Mouse (Mus musculus) midbrain, embryonic 11.5 days (tissue): ENCODE measurements around the gene Sema5b. TPM values are rescaled to one million over a fixed set of nuclear protein-coding genes. Genes with fewer than 3 reads are reported as not detected.
A peak's percentile ranks its signal among the peaks of the same experiment; 100 is the strongest.

ENCODE experiments used
- ATAC-seq: fragments of 200-750 bp; cut with Nextera tagmentation; 2 replicates; pipeline ENCODE4 v1.8.0; 2017; ENCODE audit warnings: moderate TSS enrichment, moderate library complexity; ENCODE audit not compliant: low FRiP score
- DNase-seq: peaks from one replicate; pipeline ENCODE4 v3.0.0; 2015; ENCODE audit warnings: low spot score; ENCODE audit errors: missing footprints
- H3K27ac ChIP-seq: fragments of 300-500 bp; sonication (generic); 2 replicates; pipeline ENCODE4 v1.5.1; 2014; ENCODE audit warnings: low read depth, low read length
- H3K27me3 ChIP-seq: fragments of 300-500 bp; sonication (generic); 2 replicates; pipeline ENCODE4 v1.6.1; 2014; ENCODE audit warnings: mild to moderate bottlenecking, low read length, moderate library complexity, mixed read lengths; ENCODE audit not compliant: control insufficient read depth, insufficient read depth
- H3K36me3 ChIP-seq: fragments of 300-500 bp; sonication (generic); 2 replicates; pipeline ENCODE4 v1.6.1; 2014; ENCODE audit warnings: mild to moderate bottlenecking, low read length, moderate library complexity, mixed read lengths; ENCODE audit not compliant: control insufficient read depth, insufficient read depth
- H3K4me1 ChIP-seq: fragments of 300-500 bp; sonication (generic); 2 replicates; pipeline ENCODE4 v1.6.1; 2014; ENCODE audit warnings: low read length; ENCODE audit not compliant: control insufficient read depth, insufficient read depth
- H3K4me2 ChIP-seq: fragments of 300-500 bp; sonication (generic); 2 replicates; pipeline ENCODE4 v1.6.1; 2014; ENCODE audit warnings: mild to moderate bottlenecking, moderate library complexity
- H3K4me3 ChIP-seq: fragments of 300-500 bp; sonication (generic); 2 replicates; pipeline ENCODE4 v1.5.1; 2014; ENCODE audit warnings: low read depth, low read length
- H3K9ac ChIP-seq: fragments of 300-500 bp; sonication (generic); 2 replicates; pipeline ENCODE4 v1.6.1; 2014; ENCODE audit warnings: low read length
- H3K9me3 ChIP-seq: fragments of 300-500 bp; sonication (generic); 2 replicates; pipeline ENCODE4 v1.6.1; 2016; ENCODE audit warnings: low read length; ENCODE audit not compliant: control insufficient read depth
- WGBS: fragments of 180-500 bp; shearing (Covaris S2); extraction: QIAGEN DNeasy Blood & Tissue Kit; methylation state at CpG from one replicate; pipeline ENCODE4 v1.1.7; 2014; 5-methylcytosine and 5-hydroxymethylcytosine counted together
- polyA plus RNA-seq: library from polyadenylated mRNA; unstranded; fragments of >200 nt; fragmentation: Nextera tagmentation; extraction: Ambion mirVana; gene quantifications from 2 replicates; pipeline ENCODE4 v1.2.1, GENCODE M21; 2014

Sema5b gene
- polyA plus RNA-seq, 1 experiment from 2014 or later, result 31.1 TPM

DNA sequence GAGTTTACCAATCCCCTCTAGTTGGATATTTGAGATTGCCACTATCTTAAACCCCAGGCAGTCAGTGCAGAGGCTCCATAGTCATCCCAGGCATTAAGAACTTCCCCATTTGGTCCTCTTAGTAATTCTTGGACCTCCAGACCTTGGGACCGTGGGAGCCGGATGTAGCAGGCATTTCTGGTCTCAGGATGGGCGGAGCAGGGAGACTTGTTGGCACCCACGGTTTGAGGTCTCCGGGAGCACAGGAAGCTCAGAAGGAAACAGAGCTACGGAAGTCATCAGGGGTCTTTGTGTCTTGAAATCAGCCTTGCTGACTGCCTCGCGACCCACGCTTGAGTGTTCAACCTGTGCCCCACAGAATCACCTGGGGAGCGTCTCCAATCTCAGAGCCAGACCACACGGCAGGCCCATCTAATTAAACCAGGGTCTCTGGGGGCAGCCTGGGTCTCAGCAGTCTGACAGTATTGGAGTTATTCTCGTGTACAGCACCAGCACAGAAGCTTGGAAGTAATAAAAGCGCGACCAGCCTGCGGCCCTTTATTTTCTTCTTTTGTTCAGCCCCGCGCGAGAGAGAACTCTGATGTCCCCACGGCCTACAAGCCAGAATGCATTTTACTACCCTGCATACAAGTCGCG is 24.9 kb upstream of the Sema5b start:
- Histone ChIP-seq H3K4me3 (no peak overlapping the region), H3K27ac (no peak overlapping the region), H3K4me2 (no peak overlapping the region), H3K9ac (no peak overlapping the region), H3K27me3 (no peaks in the 10 kb centered on the region), H3K9me3 (no peaks in the 10 kb centered on the region), H3K4me1 (no peaks in the 10 kb centered on the region; the same call in 1 of the 2 replicates), H3K36me3 (no peaks in the 10 kb centered on the region)
- DNase-seq (no peak), ATAC-seq (no peak)
- whole genome bisulfite sequencing, result 70% methylated on average over 21 of the region's 21 CpGs

DNA sequence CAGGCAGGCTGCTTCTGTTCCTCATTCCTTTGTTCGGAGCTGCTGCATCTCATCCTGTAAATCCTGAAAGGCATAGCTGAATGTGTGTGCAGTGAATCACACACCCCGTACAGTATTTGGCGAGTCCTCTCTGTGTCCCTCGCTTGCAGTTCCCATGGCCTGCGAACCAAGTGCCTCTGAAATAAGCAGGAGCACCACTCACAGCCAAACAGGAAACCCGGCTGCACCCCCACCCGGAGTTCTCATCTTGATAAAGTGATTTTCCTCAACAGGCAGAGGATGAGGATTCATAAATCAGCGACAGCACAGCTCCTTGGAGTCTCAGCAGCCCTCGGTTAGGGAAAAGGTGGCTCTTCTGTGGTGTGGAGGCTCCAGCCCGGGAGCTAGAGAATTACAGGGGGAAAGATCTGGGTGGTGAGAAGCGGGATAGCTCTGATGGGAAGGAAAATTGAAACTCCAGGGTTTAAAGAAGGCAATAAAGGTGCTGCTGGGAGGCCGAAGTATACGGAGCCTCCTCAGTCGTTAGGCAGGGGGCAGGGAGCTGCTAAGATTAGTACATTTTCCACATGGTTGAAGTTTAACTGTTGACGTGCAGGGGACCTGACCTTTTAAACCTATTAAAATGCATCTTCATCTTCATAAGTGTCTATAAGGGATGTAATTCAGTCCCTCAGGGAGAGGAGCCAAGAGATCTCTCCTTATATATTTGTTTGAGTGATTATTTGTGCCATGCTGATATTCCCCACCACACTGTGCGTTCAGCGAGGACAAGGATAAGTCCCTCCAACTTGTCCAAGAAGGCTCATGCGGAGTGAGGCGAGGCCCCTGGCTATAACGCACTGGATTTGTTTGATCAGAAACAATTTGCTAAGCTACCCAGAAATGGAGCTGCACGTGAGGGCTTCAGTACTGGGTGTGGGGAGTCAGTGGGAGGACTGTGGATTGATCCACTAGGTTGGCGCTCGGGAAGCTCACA is 22.7 kb upstream of the Sema5b start:
- 63% methylated on average over 23 of the region's 23 CpGs for WGBS
- Histone ChIP-seq H3K27ac (no peak overlapping the region), H3K9me3 (no peaks in the 10 kb centered on the region), H3K27me3 (no peaks in the 10 kb centered on the region), H3K4me2 (no peak overlapping the region), H3K36me3 (no peaks in the 10 kb centered on the region), H3K4me3 (no peak overlapping the region), H3K9ac (no peak overlapping the region), H3K4me1 (no peaks in the 10 kb centered on the region; the same call in 1 of the 2 replicates)
- no peak for ATAC-seq
- peak; percentile 83 for DNase-seq

DNA sequence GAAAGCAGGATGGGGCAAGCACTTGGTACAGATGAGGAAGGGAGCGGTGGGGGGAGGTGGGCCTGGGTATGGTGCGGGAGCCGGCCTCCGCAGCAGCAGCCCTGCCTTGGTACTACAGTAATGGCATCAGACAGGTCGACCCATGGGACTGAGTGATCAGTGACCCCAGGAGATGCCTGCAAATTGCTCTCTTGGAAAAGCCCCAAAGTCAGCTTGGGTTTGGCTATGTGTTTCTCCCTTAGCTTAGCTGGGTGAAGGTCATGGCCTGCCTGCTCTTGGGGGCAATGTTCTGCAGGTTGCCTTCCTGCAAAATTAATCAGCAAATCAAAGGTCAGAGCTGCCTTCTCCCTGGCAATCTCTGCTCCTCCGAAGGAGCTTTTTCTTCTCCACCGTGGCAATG is 21.7 kb upstream of the Sema5b start:
- H3K36me3 ChIP-seq, result no peaks in the 10 kb centered on the region
- no peaks in the 10 kb centered on the region for H3K27me3 ChIP-seq
- H3K4me3 ChIP-seq, result no peak overlapping the region
- H3K9ac ChIP-seq, result no peak overlapping the region
- DNase-seq (no peak), ATAC-seq (no peak)
- no peaks in the 10 kb centered on the region for H3K9me3 ChIP-seq
- H3K27ac ChIP-seq, result no peak overlapping the region
- 73% methylated on average over 7 of the region's 7 CpGs for WGBS
- H3K4me2 ChIP-seq, result no peak overlapping the region
- no peaks in the 10 kb centered on the region; the same call in 1 of the 2 replicates for H3K4me1 ChIP-seq

DNA sequence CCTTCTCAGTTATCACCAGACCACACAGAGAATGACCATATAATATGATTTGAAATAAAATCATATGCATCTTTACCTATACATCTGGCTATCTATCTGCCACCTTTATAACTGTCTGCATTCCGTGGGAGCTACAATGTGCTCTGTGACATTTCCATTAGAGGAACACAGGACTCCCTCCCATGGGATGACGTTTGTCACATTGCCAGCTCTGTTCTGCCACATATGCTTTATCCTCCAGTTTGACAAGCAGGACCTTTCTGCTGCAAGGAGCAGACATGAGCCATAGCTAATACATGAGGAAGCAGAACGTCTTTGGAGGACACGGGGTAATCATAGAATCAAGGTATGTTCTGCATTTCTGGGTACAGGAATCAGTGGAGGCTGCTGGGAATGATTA is 16.7 kb upstream of the Sema5b start:
- H3K36me3 ChIP-seq, result no peaks in the 10 kb centered on the region
- no peak overlapping the region for H3K4me2 ChIP-seq
- no peaks in the 10 kb centered on the region for H3K4me1 ChIP-seq
- 80% methylated on average over 4 of the region's 4 CpGs for WGBS
- DNase-seq (no peak), ATAC-seq (no peak)
- no peaks in the 10 kb centered on the region for H3K27me3 ChIP-seq
- no peak overlapping the region for H3K27ac ChIP-seq
- H3K9ac ChIP-seq, result no peak overlapping the region
- no peaks in the 10 kb centered on the region for H3K9me3 ChIP-seq
- H3K4me3 ChIP-seq, result no peak overlapping the region

DNA sequence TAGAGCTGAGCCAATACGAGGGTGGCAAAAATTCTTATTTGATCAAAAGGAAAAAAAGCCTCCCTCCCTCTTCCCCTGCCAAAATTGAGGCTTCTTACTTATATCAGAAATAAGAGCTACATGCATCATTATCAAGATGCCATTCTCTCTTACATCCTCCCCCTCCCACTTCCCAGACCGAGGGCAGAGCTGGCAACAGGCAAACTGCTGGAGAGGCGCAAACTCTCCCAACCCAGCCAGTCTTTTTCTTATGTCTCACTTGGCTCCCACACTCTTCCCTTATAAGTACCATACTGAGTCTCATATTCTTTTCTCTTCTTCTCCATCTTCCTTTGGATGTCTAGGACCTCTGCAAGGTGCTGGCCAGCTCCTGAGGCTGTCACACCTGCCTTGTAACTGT is 6.3 kb upstream of the Sema5b start:
- WGBS, result 69% methylated on average over 3 of the region's 3 CpGs
- Histone ChIP-seq H3K27ac (no peak overlapping the region), H3K27me3 (peaks cover 4% of the 10 kb centered on the region; the same call in 1 of the 2 replicates), H3K36me3 (no peaks in the 10 kb centered on the region), H3K9ac (no peak overlapping the region), H3K4me2 (no peak overlapping the region), H3K9me3 (no peaks in the 10 kb centered on the region), H3K4me3 (no peak overlapping the region), H3K4me1 (no peaks in the 10 kb centered on the region)
- DNase-seq, result no peak
- no peak for ATAC-seq

DNA sequence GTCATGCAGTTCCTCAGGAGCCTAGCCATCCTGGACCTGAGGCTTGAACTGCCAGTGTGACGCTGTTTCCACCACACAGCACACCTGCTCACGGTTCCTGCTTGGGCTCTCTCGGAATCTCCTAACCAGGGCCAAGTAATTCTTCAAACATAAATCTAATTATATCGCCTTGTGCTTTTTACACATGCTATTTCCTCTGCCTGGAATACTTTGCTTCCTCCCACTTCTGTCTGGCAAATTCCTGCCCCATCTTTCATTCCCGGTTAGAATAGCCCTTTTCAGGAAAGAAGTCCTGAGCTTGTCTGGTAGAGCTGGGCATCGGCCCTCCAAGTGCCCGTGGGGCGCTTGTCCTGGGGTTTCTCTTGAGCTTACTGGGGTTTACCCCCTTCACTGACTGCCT is 3.3 kb upstream of the Sema5b start:
- H3K4me2 ChIP-seq, result no peak overlapping the region
- no peak overlapping the region for H3K9ac ChIP-seq
- H3K27ac ChIP-seq, result no peak overlapping the region
- no peaks in the 10 kb centered on the region for H3K36me3 ChIP-seq
- H3K9me3 ChIP-seq, result no peaks in the 10 kb centered on the region
- WGBS, result 80% methylated on average over 8 of the region's 8 CpGs
- H3K4me3 ChIP-seq, result no peak overlapping the region
- no peak for ATAC-seq
- peaks cover 8% of the 10 kb centered on the region for H3K4me1 ChIP-seq
- peaks cover 4% of the 10 kb centered on the region; the same call in 1 of the 2 replicates for H3K27me3 ChIP-seq
- DNase-seq, result no peak

DNA sequence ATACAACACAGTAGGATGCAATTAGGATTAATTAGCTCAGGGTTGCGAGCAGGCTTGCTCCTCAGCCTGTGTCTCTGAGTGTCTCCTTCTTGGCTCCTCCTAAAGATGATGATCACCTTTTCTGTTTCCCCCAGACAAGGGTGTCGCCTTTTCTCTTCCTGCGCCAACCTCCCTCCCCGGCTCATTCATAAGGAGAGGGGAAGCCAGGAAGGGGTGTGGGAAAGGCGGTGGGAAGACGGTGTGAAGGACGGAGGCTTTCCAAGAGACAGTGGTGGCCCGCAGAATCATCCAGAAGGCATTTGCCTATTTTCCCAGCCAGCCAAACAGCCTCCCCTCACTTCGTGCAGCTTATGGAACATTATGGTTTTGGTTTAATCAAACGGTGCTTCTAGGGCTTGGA is 1.9 kb upstream of the Sema5b start:
- Histone ChIP-seq H3K9me3 (no peaks in the 10 kb centered on the region), H3K27ac (no peak overlapping the region), H3K4me1 (peaks cover 8% of the 10 kb centered on the region), H3K36me3 (peaks cover under 1% of the 10 kb centered on the region; the same call in 1 of the 2 replicates), H3K4me3 (no peak overlapping the region), H3K27me3 (peaks cover 4% of the 10 kb centered on the region; the same call in 1 of the 2 replicates), H3K4me2 (no peak overlapping the region), H3K9ac (no peak overlapping the region)
- ATAC-seq, result no peak
- WGBS, result 60% methylated on average over 10 of the region's 10 CpGs
- no peak for DNase-seq

DNA sequence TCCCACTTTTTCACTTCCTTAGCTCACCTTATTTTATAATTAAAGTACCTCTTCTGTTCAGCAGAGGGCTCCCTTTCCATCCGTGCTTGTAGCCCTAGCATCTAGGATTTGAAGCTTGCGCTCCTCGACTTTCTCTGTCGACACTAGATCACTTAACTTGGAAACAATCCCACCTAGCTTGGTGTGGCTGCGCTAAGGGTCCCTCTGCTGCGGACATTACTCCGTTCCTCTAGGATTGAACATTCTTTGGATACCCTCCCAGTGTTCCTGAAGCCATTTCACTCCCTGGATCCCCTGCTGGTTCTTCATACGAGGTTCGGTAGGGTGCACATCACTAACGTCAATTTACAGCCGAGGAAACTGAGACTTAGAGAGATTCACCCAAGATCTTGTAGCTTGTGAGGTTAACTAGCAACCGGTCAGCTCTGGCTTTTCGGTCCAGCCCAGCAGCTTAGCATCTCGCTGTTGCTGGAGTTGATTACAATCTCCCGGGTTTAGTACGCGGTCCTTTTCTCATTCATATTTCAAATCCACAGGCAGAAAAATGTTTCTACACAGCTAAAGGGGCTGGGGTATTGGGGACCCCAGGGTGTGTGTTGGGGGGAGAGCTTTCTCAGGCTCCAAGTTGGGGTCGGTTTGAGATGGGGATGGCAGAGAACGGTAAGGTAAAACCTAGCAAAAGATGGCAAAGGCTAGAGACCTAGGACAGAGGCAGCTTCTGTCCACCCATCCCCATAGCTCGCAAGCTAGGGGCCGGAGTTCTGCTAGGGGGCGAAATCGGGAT is 420 bp upstream of the Sema5b start:
- H3K27me3 ChIP-seq, result peaks cover 4% of the 10 kb centered on the region; the same call in 1 of the 2 replicates
- peaks cover 3% of the 10 kb centered on the region; the same call in 1 of the 2 replicates for H3K36me3 ChIP-seq
- WGBS, result under 1% methylated on average over 23 of the region's 23 CpGs

More for the DNA sequence above, 420 bp upstream of the Sema5b start:
- peak; percentile 98 for DNase-seq
- peak; percentile 1; the same call in 1 of the 2 replicates for ATAC-seq
- Histone ChIP-seq H3K4me3 (peak overlapping the region; percentile 91), H3K27ac (peak overlapping the region; percentile 87; the same call in 1 of the 2 replicates), H3K4me2 (peak overlapping the region; percentile 54), H3K4me1 (peaks cover 8% of the 10 kb centered on the region), H3K9ac (peak overlapping the region; percentile 96), H3K9me3 (no peaks in the 10 kb centered on the region)
